Mouse (Mus musculus) forebrain, embryonic 10.5 days (tissue): ENCODE data around the gene Irf1. TPM values are rescaled to one million over a fixed set of nuclear protein-coding genes. Genes with fewer than 3 reads are reported as not detected.

Source experiments
- DNase-seq: peaks from one replicate; pipeline ENCODE4 v3.0.0-alpha.2; 2017; ENCODE audit warnings: low spot score; ENCODE audit errors: extremely low spot score
- H3K27ac ChIP-seq: fragments of 300-500 bp; sonication (generic); 2 replicates; pipeline ENCODE4 v1.5.1; 2016; ENCODE audit warnings: mild to moderate bottlenecking
- H3K27me3 ChIP-seq: fragments of 300-500 bp; sonication (generic); 2 replicates; pipeline ENCODE4 v1.6.1; 2016; ENCODE audit warnings: mild to moderate bottlenecking; ENCODE audit not compliant: poor library complexity, severe bottlenecking
- H3K36me3 ChIP-seq: fragments of 300-500 bp; sonication (generic); replicated peaks from 2 replicates; pipeline ENCODE4 v1.6.1; 2016; ENCODE audit warnings: mild to moderate bottlenecking, moderate library complexity
- H3K4me1 ChIP-seq: fragments of 300-500 bp; sonication (generic); 2 replicates; pipeline ENCODE4 v1.6.1; 2016
- H3K4me3 ChIP-seq: fragments of 300-500 bp; sonication (generic); 2 replicates; pipeline ENCODE4 v1.5.1; 2016; ENCODE audit warnings: mild to moderate bottlenecking, moderate library complexity
- H3K9me3 ChIP-seq: fragments of 300-500 bp; sonication (generic); 2 replicates; pipeline ENCODE4 v1.6.1; 2016; ENCODE audit warnings: mild to moderate bottlenecking, moderate library complexity
- WGBS: fragments of 180-500 bp; shearing (Covaris S2); methylation state at CpG from one replicate; pipeline ENCODE4 v1.1.7; 2016; 5-methylcytosine and 5-hydroxymethylcytosine counted together
- polyA plus RNA-seq: library from polyadenylated mRNA; unstranded; fragments of >200 nt; fragmentation: Nextera tagmentation; extraction: Ambion mirVana; gene quantifications from 2 replicates; pipeline ENCODE4 v1.2.1, GENCODE M21; 2016

Gene Irf1
- polyA plus RNA-seq, 1 experiment from 2014 or later = 3.7 TPM

- peak overlapping the region; percentile 51 for H3K4me3 ChIP-seq
- peaks cover 60% of the 10 kb centered on the region for H3K4me1 ChIP-seq
- H3K9me3 ChIP-seq = no peaks in the 10 kb centered on the region
- 4% methylated on average over 33 of the region's 33 CpGs for WGBS
- peak; percentile 56 for DNase-seq
- peaks cover 91% of the 10 kb centered on the region for H3K27me3 ChIP-seq
- no peaks in the 10 kb centered on the region for H3K36me3 ChIP-seq
- H3K27ac ChIP-seq = peak overlapping the region; percentile 84
Observed at GRCm38 (mm10) chr11:53763496-53764140, 6.2 kb upstream of the Irf1 start.

GRCm38 (mm10) chr11:53764581-53764980 lies 5.2 kb upstream of the Irf1 start:
- WGBS = 33% methylated on average over 5 of the region's 5 CpGs
- Histone ChIP-seq H3K27ac (no peak overlapping the region), H3K4me1 (peaks cover 56% of the 10 kb centered on the region), H3K36me3 (no peaks in the 10 kb centered on the region), H3K9me3 (no peaks in the 10 kb centered on the region), H3K27me3 (peaks cover 92% of the 10 kb centered on the region), H3K4me3 (no peak overlapping the region)
- no peak for DNase-seq

GRCm38 (mm10) chr11:53768422-53769184 lies 1.2 kb upstream of the Irf1 start:
- WGBS = 82% methylated on average over 13 of the region's 13 CpGs
- H3K27me3 ChIP-seq = peaks cover 74% of the 10 kb centered on the region
- no peak overlapping the region for H3K4me3 ChIP-seq

GRCm38 (mm10) chr11:53769185-53769576 lies 633 bp upstream of the Irf1 start:
- Histone ChIP-seq H3K27me3 (peaks cover 68% of the 10 kb centered on the region), H3K27ac (peak overlapping the region; percentile 79; the same call in 1 of the 2 replicates), H3K4me3 (peak overlapping the region; percentile 67), H3K36me3 (no peaks in the 10 kb centered on the region), H3K4me1 (peaks cover 34% of the 10 kb centered on the region), H3K9me3 (no peaks in the 10 kb centered on the region)
- 58% methylated on average over 12 of the region's 12 CpGs for WGBS
- DNase-seq = no peak

More at GRCm38 (mm10) chr11:53768422-53769184, 1.2 kb upstream of the Irf1 start:
- no peak overlapping the region for H3K27ac ChIP-seq
- H3K4me1 ChIP-seq = peaks cover 39% of the 10 kb centered on the region
- H3K9me3 ChIP-seq = no peaks in the 10 kb centered on the region
- DNase-seq = no peak
- H3K36me3 ChIP-seq = no peaks in the 10 kb centered on the region

- under 1% methylated on average over 75 of the region's 75 CpGs for WGBS
- DNase-seq = peak; percentile 59
Observed at GRCm38 (mm10) chr11:53770125-53770791, 444 bp downstream of the Irf1 start.

GRCm38 (mm10) chr11:53771001-53771744 lies 1.4 kb downstream of the Irf1 start:
- Histone ChIP-seq H3K36me3 (peaks cover 10% of the 10 kb centered on the region), H3K4me1 (peaks cover 24% of the 10 kb centered on the region), H3K27ac (no peak overlapping the region), H3K4me3 (peak overlapping the region; percentile 67), H3K9me3 (no peaks in the 10 kb centered on the region), H3K27me3 (peaks cover 49% of the 10 kb centered on the region)
- no peak for DNase-seq
- WGBS = 86% methylated on average over 11 of the region's 11 CpGs

More at GRCm38 (mm10) chr11:53770125-53770791, 444 bp downstream of the Irf1 start:
- H3K27ac ChIP-seq = peak overlapping the region; percentile 79
- H3K4me3 ChIP-seq = peak overlapping the region; percentile 67
- H3K4me1 ChIP-seq = peaks cover 24% of the 10 kb centered on the region
- H3K27me3 ChIP-seq = peaks cover 57% of the 10 kb centered on the region
- H3K9me3 ChIP-seq = no peaks in the 10 kb centered on the region
- H3K36me3 ChIP-seq = peaks cover 6% of the 10 kb centered on the region

- DNase-seq = no peak
- H3K36me3 ChIP-seq = peaks cover 15% of the 10 kb centered on the region
- H3K27me3 ChIP-seq = peaks cover 39% of the 10 kb centered on the region
- no peaks in the 10 kb centered on the region for H3K9me3 ChIP-seq
- no peak overlapping the region for H3K4me3 ChIP-seq
- H3K4me1 ChIP-seq = peaks cover 24% of the 10 kb centered on the region
- no peak overlapping the region for H3K27ac ChIP-seq
- WGBS = 79% methylated on average over 9 of the region's 9 CpGs
Observed at GRCm38 (mm10) chr11:53772536-53772935, 2.7 kb downstream of the Irf1 start.

- H3K9me3 ChIP-seq = no peaks in the 10 kb centered on the region
- H3K36me3 ChIP-seq = peaks cover 15% of the 10 kb centered on the region
- peaks cover 24% of the 10 kb centered on the region for H3K4me1 ChIP-seq
- WGBS = 89% methylated on average over 5 of the region's 5 CpGs
- H3K27ac ChIP-seq = no peak within 1 kb of the TSS
- H3K27me3 ChIP-seq = peaks cover 37% of the 10 kb centered on the region
- no peak for DNase-seq
- no peak within 1 kb of the TSS for H3K4me3 ChIP-seq
Observed at GRCm38 (mm10) chr11:53773087-53773486, 3.3 kb downstream of the Irf1 start, which contains the start of gene Gm17334. Gm17334 (minus strand) TSS chr11:53773187.

- H3K27ac ChIP-seq = no peak overlapping the region
- H3K27me3 ChIP-seq = peaks cover 29% of the 10 kb centered on the region
- peaks cover 15% of the 10 kb centered on the region for H3K36me3 ChIP-seq
- no peaks in the 10 kb centered on the region for H3K9me3 ChIP-seq
- peaks cover 24% of the 10 kb centered on the region for H3K4me1 ChIP-seq
- no peak for DNase-seq
- WGBS = 87% methylated on average over 16 of the region's 16 CpGs
- H3K4me3 ChIP-seq = no peak overlapping the region
Observed at GRCm38 (mm10) chr11:53773641-53774360, 4.0 kb downstream of the Irf1 start.

- no peak overlapping the region for H3K4me3 ChIP-seq
- peaks cover 20% of the 10 kb centered on the region for H3K27me3 ChIP-seq
- no peak overlapping the region for H3K27ac ChIP-seq
- peaks cover 15% of the 10 kb centered on the region for H3K36me3 ChIP-seq
- WGBS = 81% methylated on average over 13 of the region's 13 CpGs
- peaks cover 18% of the 10 kb centered on the region for H3K4me1 ChIP-seq
- H3K9me3 ChIP-seq = no peaks in the 10 kb centered on the region
- DNase-seq = no peak
Observed at GRCm38 (mm10) chr11:53774659-53775255, 4.9 kb downstream of the Irf1 start.

- WGBS = 78% methylated on average over 5 of the region's 5 CpGs
- H3K4me1 ChIP-seq = no peaks in the 10 kb centered on the region; the same call in 1 of the 2 replicates
- no peak for DNase-seq
- H3K36me3 ChIP-seq = peaks cover 15% of the 10 kb centered on the region
- no peaks in the 10 kb centered on the region for H3K9me3 ChIP-seq
- H3K27ac ChIP-seq = no peak overlapping the region
- no peak overlapping the region for H3K4me3 ChIP-seq
- H3K27me3 ChIP-seq = no peaks in the 10 kb centered on the region
Observed at GRCm38 (mm10) chr11:53777736-53778135, 7.9 kb downstream of the Irf1 start.
